Mouse (Mus musculus): Measurements from ENCODE around the gene Ccdc141. TPM values are rescaled to one million over a fixed set of nuclear protein-coding genes. Genes with fewer than 3 reads are reported as not detected.

Ccdc141 gene
- polyA plus RNA-seq, 1 experiment: 0.41 TPM

GRCm38 (mm10) chr2:77176413-77176812, 6.0 kb upstream of the Ccdc141 start:
- no peak overlapping the region for H3K27ac ChIP-seq (ENCODE audit: insufficient read depth, low read depth, low read length)
- H3K4me1 ChIP-seq (ENCODE audit: control insufficient read depth, insufficient read depth, insufficient read length, low read length): peaks cover 5% of the 10 kb centered on the region; the same call in 1 of the 2 replicates
- no peak overlapping the region; the same call in 1 of the 2 replicates for H3K4me3 ChIP-seq (ENCODE audit: low read depth, low read length)
- WGBS: 12% methylated on average over 10 of the region's 10 CpGs
- no peaks in the 10 kb centered on the region for H3K36me3 ChIP-seq (ENCODE audit: control insufficient read depth, insufficient read depth, low read length)
- no peak for TF ChIP-seq POLR2A (IDR thresholded peaks at IDR 0.05; ENCODE audit: low read depth, low read length)
- TF ChIP-seq CTCF (IDR thresholded peaks at IDR 0.05; ENCODE audit: extremely low read depth, insufficient read length, insufficient replicate concordance, low read depth, low read length): no peak
- H3K27me3 ChIP-seq (ENCODE audit: control insufficient read depth, insufficient read depth, low read length): no peaks in the 10 kb centered on the region

DNA sequence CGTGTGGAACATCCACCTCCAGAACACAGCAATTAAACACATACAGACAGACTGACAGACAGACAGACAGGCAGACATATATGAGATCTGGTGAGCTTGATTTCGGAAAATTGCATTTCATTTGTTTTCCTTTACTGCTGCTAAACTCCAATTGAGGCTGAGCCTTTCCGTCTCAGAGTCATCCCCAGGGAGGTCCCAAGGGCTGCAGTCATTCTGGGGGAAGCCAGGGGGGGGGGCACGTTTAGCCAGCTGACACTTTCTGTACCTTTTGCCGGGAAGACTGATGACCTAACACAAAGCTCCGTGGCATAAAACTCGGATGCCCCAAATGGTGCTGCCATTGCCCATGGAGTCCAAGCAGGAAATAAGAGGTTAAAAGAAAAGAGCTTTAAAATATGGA, 5.0 kb upstream of the Ccdc141 start:
- peaks cover 5% of the 10 kb centered on the region; the same call in 1 of the 2 replicates for H3K4me1 ChIP-seq (ENCODE audit: control insufficient read depth, insufficient read depth, insufficient read length, low read length)

DNA sequence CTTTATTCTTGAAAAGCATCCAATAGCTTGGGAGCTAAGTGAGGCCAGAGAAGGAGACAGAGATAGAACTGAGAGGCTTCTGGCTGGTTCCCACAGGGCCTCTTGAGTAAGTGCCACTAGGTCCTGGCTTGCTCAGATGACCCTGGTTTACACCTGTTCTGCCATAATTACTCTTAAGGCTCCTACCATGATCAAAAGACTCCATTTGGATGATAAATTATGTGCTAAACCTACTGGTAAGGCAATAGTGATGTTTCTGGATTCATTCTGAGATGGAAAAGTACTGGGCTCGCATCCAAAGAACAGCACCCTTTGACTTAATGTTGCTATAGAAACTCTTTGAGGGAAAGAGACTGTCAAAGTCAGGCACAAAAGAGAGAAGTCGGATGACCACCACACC, 3.9 kb upstream of the Ccdc141 start:
- 78% methylated on average over 2 of the region's 2 CpGs for WGBS
- Histone ChIP-seq H3K4me3 (ENCODE audit: low read depth, low read length) (no peak overlapping the region), H3K36me3 (ENCODE audit: control insufficient read depth, insufficient read depth, low read length) (no peaks in the 10 kb centered on the region), H3K27ac (ENCODE audit: insufficient read depth, low read depth, low read length) (no peak overlapping the region), H3K27me3 (ENCODE audit: control insufficient read depth, insufficient read depth, low read length) (no peaks in the 10 kb centered on the region), H3K4me1 (ENCODE audit: control insufficient read depth, insufficient read depth, insufficient read length, low read length) (peaks cover 5% of the 10 kb centered on the region; the same call in 1 of the 2 replicates)
- TF ChIP-seq POLR2A (IDR thresholded peaks at IDR 0.05; ENCODE audit: low read depth, low read length) (no peak), CTCF (IDR thresholded peaks at IDR 0.05; ENCODE audit: extremely low read depth, insufficient read length, insufficient replicate concordance, low read depth, low read length) (no peak)

More for the DNA sequence above, 5.0 kb upstream of the Ccdc141 start:
- H3K27me3 ChIP-seq (ENCODE audit: control insufficient read depth, insufficient read depth, low read length): no peaks in the 10 kb centered on the region
- TF ChIP-seq POLR2A (IDR thresholded peaks at IDR 0.05; ENCODE audit: low read depth, low read length) (no peak), CTCF (IDR thresholded peaks at IDR 0.05; ENCODE audit: extremely low read depth, insufficient read length, insufficient replicate concordance, low read depth, low read length) (no peak)
- WGBS: 70% methylated on average over 7 of the region's 7 CpGs
- no peak overlapping the region for H3K27ac ChIP-seq (ENCODE audit: insufficient read depth, low read depth, low read length)
- no peak overlapping the region for H3K4me3 ChIP-seq (ENCODE audit: low read depth, low read length)
- no peaks in the 10 kb centered on the region for H3K36me3 ChIP-seq (ENCODE audit: control insufficient read depth, insufficient read depth, low read length)

GRCm38 (mm10) chr2:77173821-77174220, 3.4 kb upstream of the Ccdc141 start:
- Histone ChIP-seq H3K36me3 (ENCODE audit: control insufficient read depth, insufficient read depth, low read length) (no peaks in the 10 kb centered on the region), H3K4me3 (ENCODE audit: low read depth, low read length) (no peak overlapping the region), H3K27me3 (ENCODE audit: control insufficient read depth, insufficient read depth, low read length) (no peaks in the 10 kb centered on the region), H3K4me1 (ENCODE audit: control insufficient read depth, insufficient read depth, insufficient read length, low read length) (peaks cover 5% of the 10 kb centered on the region; the same call in 1 of the 2 replicates), H3K27ac (ENCODE audit: insufficient read depth, low read depth, low read length) (no peak overlapping the region)
- WGBS: 81% methylated on average over 6 of the region's 6 CpGs
- TF ChIP-seq POLR2A (IDR thresholded peaks at IDR 0.05; ENCODE audit: low read depth, low read length): no peak
- no peak for TF ChIP-seq CTCF (IDR thresholded peaks at IDR 0.05; ENCODE audit: extremely low read depth, insufficient read length, insufficient replicate concordance, low read depth, low read length)

DNA sequence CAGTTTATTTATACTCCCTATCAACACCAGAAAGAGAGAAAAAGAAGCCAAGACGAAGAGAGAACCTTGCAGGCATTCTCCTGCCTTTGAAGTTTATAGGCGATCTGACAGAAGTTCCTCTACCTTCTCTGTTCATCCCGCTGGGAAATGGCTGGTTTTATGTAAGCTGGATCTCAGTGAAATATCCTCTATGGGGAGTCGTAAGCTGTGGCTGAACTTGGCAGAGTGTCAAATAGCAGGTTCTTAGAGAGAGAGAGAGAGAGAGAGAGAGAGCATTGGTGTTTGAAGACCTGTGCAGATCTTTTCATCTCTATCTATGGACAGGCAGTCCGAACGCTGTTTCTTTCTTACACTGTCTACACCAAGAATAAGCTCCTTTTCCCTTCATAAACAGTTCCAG, 2.9 kb upstream of the Ccdc141 start:
- Histone ChIP-seq H3K27me3 (ENCODE audit: control insufficient read depth, insufficient read depth, low read length) (no peaks in the 10 kb centered on the region), H3K27ac (ENCODE audit: insufficient read depth, low read depth, low read length) (no peak overlapping the region), H3K36me3 (ENCODE audit: control insufficient read depth, insufficient read depth, low read length) (no peaks in the 10 kb centered on the region), H3K4me1 (ENCODE audit: control insufficient read depth, insufficient read depth, insufficient read length, low read length) (peaks cover 5% of the 10 kb centered on the region; the same call in 1 of the 2 replicates), H3K4me3 (ENCODE audit: low read depth, low read length) (no peak overlapping the region)
- 68% methylated on average over 6 of the region's 6 CpGs for WGBS
- TF ChIP-seq CTCF (IDR thresholded peaks at IDR 0.05; ENCODE audit: extremely low read depth, insufficient read length, insufficient replicate concordance, low read depth, low read length) (no peak), POLR2A (IDR thresholded peaks at IDR 0.05; ENCODE audit: low read depth, low read length) (no peak)

- Histone ChIP-seq H3K27ac (ENCODE audit: insufficient read depth, low read depth, low read length) (no peak overlapping the region), H3K4me3 (ENCODE audit: low read depth, low read length) (no peak overlapping the region), H3K27me3 (ENCODE audit: control insufficient read depth, insufficient read depth, low read length) (no peaks in the 10 kb centered on the region), H3K36me3 (ENCODE audit: control insufficient read depth, insufficient read depth, low read length) (no peaks in the 10 kb centered on the region), H3K4me1 (ENCODE audit: control insufficient read depth, insufficient read depth, insufficient read length, low read length) (peaks cover 4% of the 10 kb centered on the region; the same call in 1 of the 2 replicates)
- TF ChIP-seq CTCF (IDR thresholded peaks at IDR 0.05; ENCODE audit: extremely low read depth, insufficient read length, insufficient replicate concordance, low read depth, low read length) (no peak), POLR2A (IDR thresholded peaks at IDR 0.05; ENCODE audit: low read depth, low read length) (no peak)
- WGBS: 62% methylated on average over 10 of the region's 10 CpGs
Observed at GRCm38 (mm10) chr2:77172241-77172671, 1.8 kb upstream of the Ccdc141 start.

DNA sequence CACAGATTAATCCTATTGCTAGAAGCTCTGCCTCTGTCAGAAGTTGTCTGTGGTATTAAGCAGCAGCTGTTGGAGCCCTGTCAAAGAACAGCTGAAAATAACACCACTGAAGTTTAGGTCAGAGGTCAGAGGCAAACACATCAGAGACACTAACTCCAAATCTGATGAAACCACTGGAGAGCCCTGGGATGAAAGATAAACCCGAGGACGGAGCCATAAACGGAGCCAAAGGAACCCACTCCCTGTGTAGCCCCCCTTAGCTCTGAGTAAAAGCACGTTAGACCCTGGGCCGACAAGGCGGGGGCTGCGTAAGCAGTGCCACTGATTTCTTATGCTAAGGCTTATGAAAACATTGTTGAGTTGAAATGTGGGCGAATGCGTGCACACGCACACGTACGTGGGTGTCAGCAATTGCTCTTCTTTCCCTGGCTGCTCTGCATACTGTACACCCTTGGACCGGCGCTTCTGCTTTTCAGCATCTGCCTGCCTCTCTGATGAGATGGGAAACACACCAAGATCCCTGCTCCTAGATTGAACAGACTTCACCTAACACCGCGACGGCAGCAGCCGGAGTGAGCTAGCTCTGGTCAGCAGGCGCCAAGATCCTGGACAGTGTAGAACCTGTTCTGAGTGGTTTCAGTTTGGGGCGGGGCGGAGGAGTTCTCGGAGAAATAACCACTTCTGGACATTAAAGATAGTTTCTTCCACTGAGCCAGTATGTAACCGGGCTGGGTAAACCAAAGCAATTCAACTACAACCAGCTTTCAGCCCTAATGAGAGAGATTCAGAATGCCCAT, 1.2 kb upstream of the Ccdc141 start:
- Histone ChIP-seq H3K4me1 (ENCODE audit: control insufficient read depth, insufficient read depth, insufficient read length, low read length) (no peaks in the 10 kb centered on the region), H3K27ac (ENCODE audit: insufficient read depth, low read depth, low read length) (no peak overlapping the region), H3K4me3 (ENCODE audit: low read depth, low read length) (peak overlapping the region; percentile 14), H3K27me3 (ENCODE audit: control insufficient read depth, insufficient read depth, low read length) (no peaks in the 10 kb centered on the region), H3K36me3 (ENCODE audit: control insufficient read depth, insufficient read depth, low read length) (no peaks in the 10 kb centered on the region)
- TF ChIP-seq CTCF (IDR thresholded peaks at IDR 0.05; ENCODE audit: extremely low read depth, insufficient read length, insufficient replicate concordance, low read depth, low read length) (no peak), POLR2A (IDR thresholded peaks at IDR 0.05; ENCODE audit: low read depth, low read length) (no peak)
- WGBS: 44% methylated on average over 23 of the region's 23 CpGs
